10 mouse cellular contexts compared by ENCODE assay signal in the genomic region with DNA sequence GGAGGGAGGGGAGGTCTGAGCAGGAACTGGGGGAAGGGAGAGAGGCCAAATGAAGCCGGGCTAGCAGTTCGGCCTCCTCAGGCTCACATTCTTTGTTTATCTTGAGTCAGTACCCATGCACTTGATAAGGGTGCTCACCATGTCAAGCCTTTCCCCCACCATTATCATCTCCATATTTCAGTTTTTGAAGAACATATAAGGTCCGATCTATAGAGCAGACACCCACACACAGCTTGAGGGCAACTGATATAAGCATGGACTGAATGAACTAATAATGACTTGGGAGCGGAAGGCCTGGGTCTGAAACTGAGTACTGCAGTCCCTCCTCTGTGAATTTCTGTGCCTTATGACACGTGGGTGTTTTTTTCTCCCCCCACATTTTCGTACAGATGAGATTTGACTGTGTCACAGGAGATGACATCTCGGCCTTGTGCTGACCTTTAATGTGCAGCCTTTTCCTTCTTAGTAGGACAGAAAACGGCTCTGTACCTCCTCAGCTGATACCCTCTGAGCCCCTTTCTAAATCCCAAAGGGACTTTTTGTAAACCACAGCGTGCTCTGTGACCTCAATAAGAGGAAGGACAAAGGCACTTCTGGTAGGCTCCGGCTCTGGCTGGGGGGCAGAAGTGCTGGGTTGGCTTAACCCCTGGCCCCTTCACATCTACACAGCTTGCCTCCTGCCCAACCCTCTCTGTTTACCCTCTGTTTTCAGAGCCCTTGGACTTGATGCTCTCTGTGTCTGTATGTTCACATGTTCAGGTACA. TPM values are rescaled to one million over a fixed set of nuclear protein-coding genes. Genes with fewer than 3 reads are reported as not detected.
A peak's percentile ranks its signal among the peaks of the same experiment; 100 is the strongest.
DNase-seq lines count a peak whose midpoint lies in the region; ATAC-seq and TF ChIP-seq lines count a peak whose summit lies in the region.
"Had no signal": no experiment of that assay in that cellular context is flagged by ENCODE, and none has a peak within 500 bp of the region (broad histone marks: within the 10 kb centered on the region; RNA-seq: fewer than 3 reads in every experiment).

No protein-coding gene starts in this region.

- no peak for TF ChIP-seq POLR2A in spleen, adult 2 months (IDR thresholded peaks at IDR 0.05; ENCODE audit: low read depth, low read length)

- intact Hi-C loops in heart, postnatal 10 days (cut with DNase I), result no loop called here

- 24% methylated on average over 10 of the region's 10 CpGs for WGBS in heart, embryonic 12.5 days
- 26% methylated on average over 10 of the region's 10 CpGs for WGBS in spleen, adult 2 months
- 7% methylated on average over 10 of the region's 10 CpGs for WGBS in liver, embryonic 12.5 days (ENCODE audit: insufficient replicate concordance)

- H3K4me2 ChIP-seq in heart, embryonic 12.5 days, result peak overlapping the region; percentile 45; the same call in 1 of the 2 replicates
- H3K4me2 ChIP-seq in liver, embryonic 12.5 days, result peak overlapping the region; percentile 55

- H3K4me3 ChIP-seq in heart, embryonic 12.5 days, result no peak overlapping the region
- H3K4me3 ChIP-seq in spleen, adult 2 months (ENCODE audit: extremely low read depth, insufficient read depth, insufficient read length), result no peak overlapping the region
- peak overlapping the region; percentile 24; the same call in 1 of the 2 replicates for H3K4me3 ChIP-seq in liver, embryonic 12.5 days

- no peaks in the 10 kb centered on the region for H3K36me3 ChIP-seq in heart, embryonic 12.5 days
- H3K36me3 ChIP-seq in spleen, adult 2 months (ENCODE audit: control insufficient read depth, insufficient read depth, low read length), result no peaks in the 10 kb centered on the region
- H3K36me3 ChIP-seq in liver, embryonic 12.5 days, result 0 out of 2 replicates have a peak, but pooled peaks cover 7% of the 10 kb centered on the region

- H3K27ac ChIP-seq in heart, embryonic 12.5 days (ENCODE audit: poor library complexity, severe bottlenecking), result peak overlapping the region; percentile 17; the same call in 1 of the 2 replicates
- no peak overlapping the region for H3K27ac ChIP-seq in spleen, adult 2 months (ENCODE audit: insufficient read depth, low read length)
- H3K27ac ChIP-seq in liver, embryonic 12.5 days, result peak overlapping the region; percentile 89

- DNase-seq in heart, postnatal 10 days, result no peak
- peak; percentile 34 to 37 for DNase-seq in spleen, adult 2 months (ENCODE audit: low read depth in 1 of 2, low spot score in 2 of 2)
- DNase-seq in spleen, postnatal 10 days (ENCODE audit: low spot score in 2 of 2), result no peak
- DNase-seq in right cerebral cortex, postnatal 10 days (ENCODE audit: low spot score in 2 of 2), result no peak
- no peak for DNase-seq in right cerebral cortex, adult 2 months (ENCODE audit: low spot score in 2 of 2)
- no peak for DNase-seq in neural tube, embryonic 10.5 days (ENCODE audit: extremely low spot score, low spot score)
- DNase-seq: cerebellum, adult 9-10 months; midbrain, embryonic 14.5 days had no signal

- ATAC-seq in heart, embryonic 12.5 days (ENCODE audit: insufficient number of reproducible peaks, low FRiP score), result peak; percentile 65
- peak; percentile 89 for ATAC-seq in liver, embryonic 12.5 days

- peaks cover 64% of the 10 kb centered on the region for H3K4me1 ChIP-seq in heart, embryonic 12.5 days (replicated peaks)
- H3K4me1 ChIP-seq in spleen, adult 2 months (ENCODE audit: control insufficient read depth, insufficient read depth, insufficient read length), result peaks cover 21% of the 10 kb centered on the region; the same call in 1 of the 2 replicates
- peaks cover 98% of the 10 kb centered on the region for H3K4me1 ChIP-seq in liver, embryonic 12.5 days

- no peaks in the 10 kb centered on the region for H3K9me3 ChIP-seq in heart, embryonic 12.5 days (replicated peaks)
- H3K9me3 ChIP-seq in liver, embryonic 12.5 days (replicated peaks), result no peaks in the 10 kb centered on the region

- no peaks in the 10 kb centered on the region for H3K27me3 ChIP-seq in heart, embryonic 12.5 days (replicated peaks)
- H3K27me3 ChIP-seq in spleen, adult 2 months (ENCODE audit: control insufficient read depth, insufficient read depth, low read length), result no peaks in the 10 kb centered on the region
- H3K27me3 ChIP-seq in liver, embryonic 12.5 days (replicated peaks), result no peaks in the 10 kb centered on the region

- H3K9ac ChIP-seq in heart, embryonic 12.5 days, result 0 out of 2 replicates have a peak overlapping the region, but pooled peaks have one; percentile 16
- H3K9ac ChIP-seq in liver, embryonic 12.5 days, result peak overlapping the region; percentile 60

- TF ChIP-seq CTCF in spleen, adult 2 months (IDR thresholded peaks at IDR 0.05; ENCODE audit: extremely low read depth, insufficient read depth, insufficient read length, insufficient replicate concordance), result no peak

RNA-seq across cellular contexts. Expression of a gene that starts 6.6 kb away (rescaled TPM):
- 3.5 and 4.1 TPM in 2 replicates for polyA plus RNA-seq in heart, embryonic 12.5 days (2016; fragmentation: Nextera tagmentation; extraction: Ambion mirVana)
- total RNA-seq in heart, postnatal 10 days (2021), result 1 to 10 TPM; 3.7 to 5.8 TPM
- 9.2 and 13.6 TPM in 2 replicates for polyA plus RNA-seq in spleen, adult 2 months (2012; rRNA removed)
- polyA plus RNA-seq in liver, embryonic 12.5 days (2016; fragmentation: Nextera tagmentation; extraction: Ambion mirVana), result 1.9 TPM in 2 replicates

Comparison
In these comparisons a context has a peak if more than half of its experiments do, and no peak if none do; other contexts are left out.
1. DNase-seq: peak in spleen, adult 2 months (2 of 2); none in heart, postnatal 10 days (0 of 2), spleen, postnatal 10 days (0 of 2), right cerebral cortex, postnatal 10 days (0 of 2), right cerebral cortex, adult 2 months (0 of 2) and neural tube, embryonic 10.5 days (single experiment).